Mouse (Mus musculus) midbrain, embryonic 13.5 days (tissue): ENCODE results near the gene Cse1l. TPM values are rescaled to one million over a fixed set of nuclear protein-coding genes. Genes with fewer than 3 reads are reported as not detected.

Experiments
- ATAC-seq: fragments of 200-750 bp; cut with Nextera tagmentation; 2 replicates; pipeline ENCODE4 v1.8.0; 2017; ENCODE audit warnings: mild to moderate bottlenecking, moderate TSS enrichment, moderate library complexity
- H3K27ac ChIP-seq: fragments of 300-500 bp; sonication (generic); 2 replicates; pipeline ENCODE4 v1.5.1; 2015; ENCODE audit warnings: inconsistent platforms, mild to moderate bottlenecking, moderate library complexity
- H3K27me3 ChIP-seq: fragments of 300-500 bp; sonication (generic); 2 replicates; pipeline ENCODE4 v1.6.1; 2015; ENCODE audit warnings: mild to moderate bottlenecking, inconsistent platforms
- H3K36me3 ChIP-seq: fragments of 300-500 bp; sonication (generic); 2 replicates; pipeline ENCODE4 v1.6.1; 2015; ENCODE audit warnings: mild to moderate bottlenecking, inconsistent platforms
- H3K4me1 ChIP-seq: fragments of 300-500 bp; sonication (generic); replicated peaks from 2 replicates; pipeline ENCODE4 v1.6.1; 2015; ENCODE audit warnings: inconsistent platforms
- H3K4me2 ChIP-seq: fragments of 300-500 bp; sonication (generic); replicated peaks from 2 replicates; pipeline ENCODE4 v1.6.1; 2015; ENCODE audit warnings: moderate library complexity, mild to moderate bottlenecking, inconsistent platforms
- H3K4me3 ChIP-seq: fragments of 300-500 bp; sonication (generic); replicated peaks from 2 replicates; pipeline ENCODE4 v1.5.1; 2015; ENCODE audit warnings: mild to moderate bottlenecking, inconsistent platforms
- H3K9ac ChIP-seq: fragments of 300-500 bp; sonication (generic); replicated peaks from 2 replicates; pipeline ENCODE4 v1.6.1; 2015; ENCODE audit warnings: mild to moderate bottlenecking, inconsistent platforms
- H3K9me3 ChIP-seq: fragments of 300-500 bp; sonication (generic); 2 replicates; pipeline ENCODE4 v1.6.1; 2016; ENCODE audit warnings: mild to moderate bottlenecking, inconsistent platforms
- WGBS: fragments of 180-500 bp; shearing (Covaris S2); methylation state at CpG from one replicate; pipeline ENCODE4 v1.1.7; 2015; 5-methylcytosine and 5-hydroxymethylcytosine counted together
- polyA plus RNA-seq: library from polyadenylated mRNA; unstranded; fragments of >200 nt; fragmentation: Nextera tagmentation; extraction: Ambion mirVana; gene quantifications from 2 replicates; pipeline ENCODE4 v1.2.1, GENCODE M21; 2015

Cse1l gene
- polyA plus RNA-seq, 1 experiment from 2014 or later: 116 TPM

- Histone ChIP-seq H3K9me3 (no peaks in the 10 kb centered on the region), H3K27me3 (no peaks in the 10 kb centered on the region), H3K4me3 (no peak overlapping the region), H3K9ac (no peak overlapping the region), H3K27ac (no peak overlapping the region), H3K36me3 (peaks cover 97% of the 10 kb centered on the region), H3K4me2 (no peak overlapping the region), H3K4me1 (no peaks in the 10 kb centered on the region)
- 80% methylated on average over 14 of the region's 14 CpGs for WGBS
- no peak for ATAC-seq
These were observed 45.2 kb downstream of the Cse1l start for GRCm38 (mm10) chr2:166950853-166951648.

- H3K36me3 ChIP-seq: peaks cover 97% of the 10 kb centered on the region
- H3K9me3 ChIP-seq: no peaks in the 10 kb centered on the region
- no peak overlapping the region for H3K9ac ChIP-seq
- WGBS: 80% methylated on average over 6 of the region's 6 CpGs
- H3K27me3 ChIP-seq: no peaks in the 10 kb centered on the region
- ATAC-seq: no peak
- no peak overlapping the region for H3K4me3 ChIP-seq
- no peak overlapping the region for H3K27ac ChIP-seq
- H3K4me2 ChIP-seq: no peak overlapping the region
- H3K4me1 ChIP-seq: no peaks in the 10 kb centered on the region
These were observed 46.3 kb downstream of the Cse1l start for GRCm38 (mm10) chr2:166952151-166952550.

- Histone ChIP-seq H3K9me3 (no peaks in the 10 kb centered on the region), H3K9ac (no peak overlapping the region), H3K27me3 (no peaks in the 10 kb centered on the region), H3K36me3 (peaks cover 82% of the 10 kb centered on the region), H3K27ac (no peak overlapping the region), H3K4me3 (no peak overlapping the region), H3K4me1 (no peaks in the 10 kb centered on the region), H3K4me2 (no peak overlapping the region)
- WGBS: 64% methylated on average over 7 of the region's 7 CpGs
- ATAC-seq: no peak
These were observed 51.0 kb downstream of the Cse1l start for GRCm38 (mm10) chr2:166956805-166957204.

- peaks cover 49% of the 10 kb centered on the region for H3K36me3 ChIP-seq
- no peak overlapping the region for H3K27ac ChIP-seq
- H3K27me3 ChIP-seq: no peaks in the 10 kb centered on the region
- H3K4me1 ChIP-seq: no peaks in the 10 kb centered on the region
- H3K9ac ChIP-seq: no peak overlapping the region
- H3K9me3 ChIP-seq: no peaks in the 10 kb centered on the region
- WGBS: 92% methylated on average over 8 of the region's 8 CpGs
- H3K4me3 ChIP-seq: no peak overlapping the region
- ATAC-seq: no peak
- H3K4me2 ChIP-seq: no peak overlapping the region
These were observed 54.9 kb downstream of the Cse1l start for GRCm38 (mm10) chr2:166960648-166961330.

- no peak overlapping the region for H3K4me2 ChIP-seq
- H3K27ac ChIP-seq: no peak overlapping the region
- peaks cover 25% of the 10 kb centered on the region for H3K36me3 ChIP-seq
- no peaks in the 10 kb centered on the region for H3K27me3 ChIP-seq
- H3K4me3 ChIP-seq: no peak overlapping the region
- no peaks in the 10 kb centered on the region for H3K4me1 ChIP-seq
- no peaks in the 10 kb centered on the region for H3K9me3 ChIP-seq
- H3K9ac ChIP-seq: no peak overlapping the region
- WGBS: 92% methylated on average over 8 of the region's 8 CpGs
- no peak for ATAC-seq
These were observed 57.4 kb downstream of the Cse1l start for GRCm38 (mm10) chr2:166963257-166963656.

GRCm38 (mm10) chr2:166964773-166965172 is 58.9 kb downstream of the Cse1l start:
- Histone ChIP-seq H3K27me3 (no peaks in the 10 kb centered on the region), H3K27ac (no peak overlapping the region), H3K4me1 (no peaks in the 10 kb centered on the region; the same call in 1 of the 2 replicates), H3K4me2 (no peak overlapping the region), H3K4me3 (no peak overlapping the region), H3K36me3 (peaks cover 11% of the 10 kb centered on the region), H3K9ac (no peak overlapping the region), H3K9me3 (no peaks in the 10 kb centered on the region)
- no peak for ATAC-seq
- 96% methylated on average over 2 of the region's 2 CpGs for WGBS

- H3K4me3 ChIP-seq: no peak overlapping the region
- WGBS: 87% methylated on average over 1 of the region's 1 CpGs
These were observed 67.3 kb downstream of the Cse1l start for GRCm38 (mm10) chr2:166973153-166973552.

GRCm38 (mm10) chr2:166974177-166974872 is 68.5 kb downstream of the Cse1l start:
- Histone ChIP-seq H3K4me2 (no peak overlapping the region), H3K27ac (no peak overlapping the region), H3K9me3 (no peaks in the 10 kb centered on the region), H3K9ac (no peak overlapping the region), H3K27me3 (no peaks in the 10 kb centered on the region), H3K36me3 (no peaks in the 10 kb centered on the region), H3K4me1 (peaks cover 5% of the 10 kb centered on the region; the same call in 1 of the 2 replicates), H3K4me3 (no peak overlapping the region)
- 91% methylated on average over 6 of the region's 6 CpGs for WGBS
- no peak for ATAC-seq

More at GRCm38 (mm10) chr2:166973153-166973552, 67.3 kb downstream of the Cse1l start:
- Histone ChIP-seq H3K4me2 (no peak overlapping the region), H3K9me3 (no peaks in the 10 kb centered on the region), H3K36me3 (no peaks in the 10 kb centered on the region), H3K4me1 (peaks cover 5% of the 10 kb centered on the region), H3K27me3 (no peaks in the 10 kb centered on the region), H3K27ac (no peak overlapping the region), H3K9ac (no peak overlapping the region)
- no peak for ATAC-seq

- no peak overlapping the region for H3K4me3 ChIP-seq
- no peaks in the 10 kb centered on the region for H3K27me3 ChIP-seq
- H3K36me3 ChIP-seq: no peaks in the 10 kb centered on the region
- peaks cover 5% of the 10 kb centered on the region; the same call in 1 of the 2 replicates for H3K4me1 ChIP-seq
- H3K9ac ChIP-seq: no peak overlapping the region
- H3K27ac ChIP-seq: no peak overlapping the region
- 82% methylated on average over 3 of the region's 3 CpGs for WGBS
- no peak overlapping the region for H3K4me2 ChIP-seq
- no peaks in the 10 kb centered on the region for H3K9me3 ChIP-seq
- ATAC-seq: no peak
These were observed 70.5 kb downstream of the Cse1l start for GRCm38 (mm10) chr2:166976356-166976755.

GRCm38 (mm10) chr2:166977490-166977889 is 71.7 kb downstream of the Cse1l start:
- no peak for ATAC-seq
- H3K4me2 ChIP-seq: no peak overlapping the region
- peaks cover 5% of the 10 kb centered on the region; the same call in 1 of the 2 replicates for H3K4me1 ChIP-seq
- no peaks in the 10 kb centered on the region for H3K27me3 ChIP-seq
- 80% methylated on average over 3 of the region's 3 CpGs for whole genome bisulfite sequencing
- H3K9ac ChIP-seq: no peak overlapping the region
- H3K27ac ChIP-seq: no peak overlapping the region
- H3K36me3 ChIP-seq: peaks cover 3% of the 10 kb centered on the region; the same call in 1 of the 2 replicates
- H3K4me3 ChIP-seq: no peak overlapping the region
- H3K9me3 ChIP-seq: no peaks in the 10 kb centered on the region

GRCm38 (mm10) chr2:166980161-166980560 is 74.3 kb downstream of the Cse1l start:
- Histone ChIP-seq H3K4me1 (peaks cover 3% of the 10 kb centered on the region; the same call in 1 of the 2 replicates), H3K27ac (no peak overlapping the region), H3K27me3 (no peaks in the 10 kb centered on the region), H3K36me3 (peaks cover 4% of the 10 kb centered on the region; the same call in 1 of the 2 replicates), H3K4me3 (no peak overlapping the region), H3K9me3 (no peaks in the 10 kb centered on the region), H3K4me2 (no peak overlapping the region), H3K9ac (no peak overlapping the region)
- no peak for ATAC-seq
- 94% methylated on average over 2 of the region's 2 CpGs for WGBS
